12 mouse cellular contexts compared by ENCODE assay signal in the genomic region with DNA sequence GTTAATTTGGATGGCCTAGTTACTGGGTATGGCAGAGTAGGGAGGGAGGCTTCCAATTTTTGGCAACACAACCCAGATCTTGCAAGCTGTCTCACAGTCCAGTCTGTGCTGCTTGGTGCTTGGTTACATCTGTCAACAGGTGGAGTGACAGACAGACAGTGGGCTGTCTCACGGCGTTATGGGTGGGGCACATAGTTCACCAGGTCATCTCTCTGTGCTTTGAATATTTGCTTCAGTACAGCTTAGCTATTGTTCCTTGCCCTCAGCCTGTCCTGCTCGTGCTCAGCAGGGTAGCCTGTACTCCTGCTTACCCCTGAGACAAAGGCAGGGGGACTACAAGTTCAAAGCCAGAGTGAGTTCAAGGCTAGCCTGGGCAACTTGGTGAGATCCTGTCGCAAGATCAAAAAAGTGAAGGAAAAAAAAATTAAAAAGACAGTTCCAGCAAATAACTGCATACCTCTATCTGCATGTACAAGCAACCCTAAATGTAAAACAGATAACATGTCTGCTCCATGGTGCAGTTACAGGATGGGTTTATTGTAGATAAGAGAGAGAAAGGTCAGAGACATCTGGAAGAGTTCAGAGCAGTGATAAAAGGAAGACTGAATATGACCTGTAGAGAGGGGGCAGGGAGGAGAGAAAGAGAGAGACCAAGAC. TPM values are rescaled to one million over a fixed set of nuclear protein-coding genes. Genes with fewer than 3 reads are reported as not detected.
DNase-seq lines count a peak whose midpoint lies in the region; ATAC-seq and TF ChIP-seq lines count a peak whose summit lies in the region.
"Had no signal": no experiment of that assay in that cellular context is flagged by ENCODE, and none has a peak within 500 bp of the region (broad histone marks: within the 10 kb centered on the region; RNA-seq: fewer than 3 reads in every experiment).

No protein-coding gene starts in this region.

- 20% methylated on average over 4 of the region's 4 CpGs for WGBS in heart, embryonic 12.5 days
- WGBS in heart, adult 2 months = 39% methylated on average over 4 of the region's 4 CpGs
- 49% methylated on average over 4 of the region's 4 CpGs for WGBS in midbrain, embryonic 10.5 days
- WGBS in midbrain, embryonic 14.5 days = 57% methylated on average over 4 of the region's 4 CpGs

- no peak for TF ChIP-seq CTCF in heart, adult 2 months (IDR thresholded peaks at IDR 0.05)

- no peaks in the 10 kb centered on the region for H3K36me3 ChIP-seq in heart, embryonic 12.5 days
- H3K36me3 ChIP-seq in heart, adult 2 months (ENCODE audit: control insufficient read depth, insufficient read depth, low read length) = no peaks in the 10 kb centered on the region
- H3K36me3 ChIP-seq in midbrain, embryonic 10.5 days = no peaks in the 10 kb centered on the region
- H3K36me3 ChIP-seq in midbrain, embryonic 14.5 days (ENCODE audit: control insufficient read depth, insufficient read depth, low read length) = no peaks in the 10 kb centered on the region
- no peaks in the 10 kb centered on the region for H3K36me3 ChIP-seq in myocyte (ENCODE audit: control insufficient read depth, insufficient read depth)

- no peak overlapping the region for H3K9ac ChIP-seq in heart, embryonic 12.5 days
- no peak overlapping the region for H3K9ac ChIP-seq in heart, adult 2 months (ENCODE audit: low read depth, low read length)
- no peak overlapping the region for H3K9ac ChIP-seq in midbrain, embryonic 14.5 days (replicated peaks; ENCODE audit: low read length)

- H3K4me3 ChIP-seq in heart, embryonic 12.5 days = no peak overlapping the region
- no peak overlapping the region for H3K4me3 ChIP-seq in heart, adult 2 months
- no peak overlapping the region for H3K4me3 ChIP-seq in midbrain, embryonic 10.5 days
- H3K4me3 ChIP-seq in midbrain, embryonic 14.5 days (replicated peaks; ENCODE audit: low read depth, low read length) = no peak overlapping the region
- no peak overlapping the region for H3K4me3 ChIP-seq in myocyte

- intact Hi-C loops in heart, adult 2 months (cut with DNase I) = no loop called here
- intact Hi-C loops in left cerebral cortex, postnatal 25 days (cut with DNase I) = no loop called here

- no peak for DNase-seq in heart, adult 2 months
- no peak for DNase-seq in midbrain, embryonic 10.5 days (ENCODE audit: low spot score)
- no peak for DNase-seq in midbrain, embryonic 14.5 days
- DNase-seq in left cerebral cortex, postnatal 25 days (ENCODE audit: low spot score in 2 of 2) = no peak
- no peak for DNase-seq in cerebellum, adult 8-10 months
- DNase-seq: B cell, adult 2 months; cerebellum, postnatal 14 days had no signal

- peak overlapping the region; percentile 51; the same call in 1 of the 2 replicates for H3K27ac ChIP-seq in heart, embryonic 12.5 days (ENCODE audit: poor library complexity, severe bottlenecking)
- no peak overlapping the region for H3K27ac ChIP-seq in heart, adult 2 months
- H3K27ac ChIP-seq in midbrain, embryonic 10.5 days (replicated peaks) = 0 out of 2 replicates have a peak overlapping the region, but pooled peaks have one; percentile 34
- H3K27ac ChIP-seq in midbrain, embryonic 14.5 days (replicated peaks; ENCODE audit: low read depth, low read length) = no peak overlapping the region

- H3K4me2 ChIP-seq in heart, embryonic 12.5 days = no peak overlapping the region
- H3K4me2 ChIP-seq in midbrain, embryonic 14.5 days (ENCODE audit: low read length) = no peak overlapping the region
- peak overlapping the region; percentile 4 for H3K4me2 ChIP-seq in myocyte (ENCODE audit: low read depth)
- H3K4me2 ChIP-seq: midbrain, embryonic 11.5 days had no signal

- no peaks in the 10 kb centered on the region for H3K9me3 ChIP-seq in heart, embryonic 12.5 days (replicated peaks)
- H3K9me3 ChIP-seq in midbrain, embryonic 10.5 days (replicated peaks) = no peaks in the 10 kb centered on the region
- H3K9me3 ChIP-seq in midbrain, embryonic 14.5 days (ENCODE audit: control insufficient read depth, low read length) = no peaks in the 10 kb centered on the region

- peak; percentile 70 for ATAC-seq in heart, embryonic 12.5 days (ENCODE audit: insufficient number of reproducible peaks, low FRiP score)
- no peak for ATAC-seq in midbrain, embryonic 14.5 days (ENCODE audit: low FRiP score, low TSS enrichment)
- ATAC-seq in erythroid progenitor cell, adult 5-6 weeks (replicated peaks; ENCODE audit: low FRiP score, poor library complexity, severe bottlenecking) = peak; percentile 79
- ATAC-seq: activated CD4-positive, CD25-positive, alpha-beta regulatory T cell, adult 4 months had no signal

- TF ChIP-seq POLR2A in heart, adult 2 months (IDR thresholded peaks at IDR 0.05; ENCODE audit: insufficient read depth, low read depth, low read length) = no peak
- no peak for TF ChIP-seq POLR2A in myocyte (IDR thresholded peaks at IDR 0.05; ENCODE audit: insufficient read length, low read depth)

- H3K79me2 ChIP-seq in heart, adult 2 months (replicated peaks; ENCODE audit: control insufficient read depth, insufficient read depth, low read length) = no peaks in the 10 kb centered on the region
- H3K79me2 ChIP-seq in myocyte (ENCODE audit: control insufficient read depth, insufficient read depth) = no peaks in the 10 kb centered on the region

- H3ac ChIP-seq in myocyte (ENCODE audit: control insufficient read depth, insufficient read length) = no peak overlapping the region

- TF ChIP-seq EP300 in heart, adult 2 months (IDR thresholded peaks at IDR 0.05; ENCODE audit: insufficient read depth, low read depth, low read length) = no peak

- H3K4me1 ChIP-seq in heart, embryonic 12.5 days (replicated peaks) = peaks cover 25% of the 10 kb centered on the region
- peaks cover 3% of the 10 kb centered on the region; the same call in 1 of the 2 replicates for H3K4me1 ChIP-seq in heart, adult 2 months (ENCODE audit: control insufficient read depth, insufficient read depth, low read length)
- H3K4me1 ChIP-seq in midbrain, embryonic 10.5 days = peaks cover 14% of the 10 kb centered on the region
- no peaks in the 10 kb centered on the region for H3K4me1 ChIP-seq in midbrain, embryonic 14.5 days (ENCODE audit: control insufficient read depth, insufficient read depth, low read length)

- H3K27me3 ChIP-seq in heart, embryonic 12.5 days (replicated peaks) = no peaks in the 10 kb centered on the region
- H3K27me3 ChIP-seq in heart, adult 2 months (ENCODE audit: control insufficient read depth, insufficient read depth, low read length) = no peaks in the 10 kb centered on the region
- peaks cover 7% of the 10 kb centered on the region; the same call in 1 of the 2 replicates for H3K27me3 ChIP-seq in midbrain, embryonic 10.5 days (ENCODE audit: low read depth, poor library complexity, severe bottlenecking)
- no peaks in the 10 kb centered on the region for H3K27me3 ChIP-seq in midbrain, embryonic 14.5 days (ENCODE audit: control insufficient read depth, insufficient read depth, low read length)
- no peaks in the 10 kb centered on the region for H3K27me3 ChIP-seq in myocyte (ENCODE audit: control insufficient read depth, insufficient read depth, insufficient read length)

RNA-seq across cellular contexts. Expression of gene Agmat, which starts 5.1 kb away (rescaled TPM):
- polyA plus RNA-seq in heart, embryonic 12.5 days (2016; fragmentation: Nextera tagmentation; extraction: Ambion mirVana) = 0.92 and 1.3 TPM in 2 replicates
- total RNA-seq in heart, adult 2 months (2021) = under 1 TPM; 0.23 to 0.32 TPM
- 0.57 and 1.1 TPM in 2 replicates for polyA plus RNA-seq in heart, adult 2 months (2012; rRNA removed)
- not detected in 2 replicates for polyA plus RNA-seq in midbrain, embryonic 10.5 days (2016; fragmentation: Nextera tagmentation; extraction: Ambion mirVana)
- not detected in 2 replicates for polyA plus RNA-seq in midbrain, embryonic 14.5 days (2014; fragmentation: Nextera tagmentation; extraction: Ambion mirVana)
- total RNA-seq in erythroid progenitor cell, adult 5-6 weeks (2015; ENCODE audit: low replicate concordance) = 1.3 TPM in 1 of 2 replicates, not detected in the other
- total RNA-seq in erythroid progenitor cell, adult 5-6 weeks (2017; ENCODE audit: low replicate concordance) = not detected in 2 replicates
- 0.72 TPM for polyA plus RNA-seq in myocyte (2012; fragmentation: generic; extraction: Trizol)
- under 1 TPM; 0.60 to 0.94 TPM for total RNA-seq in left cerebral cortex, postnatal 25 days (2021)
- polyA plus RNA-seq: activated CD4-positive, CD25-positive, alpha-beta regulatory T cell, adult 4 months; midbrain, embryonic 11.5 days had no signal

RNA-seq across cellular contexts. Expression of gene Ddi2, which starts 28.3 kb away (rescaled TPM):
- 24.8 and 24.9 TPM in 2 replicates for polyA plus RNA-seq in heart, embryonic 12.5 days (2016; fragmentation: Nextera tagmentation; extraction: Ambion mirVana)
- 10 to 100 TPM; 28.6 to 29.4 TPM for total RNA-seq in heart, adult 2 months (2021)
- polyA plus RNA-seq in heart, adult 2 months (2012; rRNA removed) = 8.7 and 14.2 TPM in 2 replicates
- 23.7 and 24.2 TPM in 2 replicates for polyA plus RNA-seq in midbrain, embryonic 10.5 days (2016; fragmentation: Nextera tagmentation; extraction: Ambion mirVana)
- 9.6 and 12.9 TPM in 2 replicates for polyA plus RNA-seq in midbrain, embryonic 14.5 days (2014; fragmentation: Nextera tagmentation; extraction: Ambion mirVana)
- 22.7 and 29.8 TPM in 2 replicates for total RNA-seq in erythroid progenitor cell, adult 5-6 weeks (2015; ENCODE audit: low replicate concordance)
- total RNA-seq in erythroid progenitor cell, adult 5-6 weeks (2017; ENCODE audit: low replicate concordance) = 35.1 and 37.0 TPM in 2 replicates
- polyA plus RNA-seq in myocyte (2012; fragmentation: generic; extraction: Trizol) = 10.6 TPM
- 10 to 100 TPM; 39.8 to 41.1 TPM for total RNA-seq in left cerebral cortex, postnatal 25 days (2021)

RNA-seq across cellular contexts. Expression of gene Dnajc16, which starts 39.2 kb away (rescaled TPM):
- 5.0 and 6.1 TPM in 2 replicates for polyA plus RNA-seq in heart, embryonic 12.5 days (2016; fragmentation: Nextera tagmentation; extraction: Ambion mirVana)
- 10 to 100 TPM; 20.4 to 24.9 TPM for total RNA-seq in heart, adult 2 months (2021)
- polyA plus RNA-seq in heart, adult 2 months (2012; rRNA removed) = 12.5 and 20.9 TPM in 2 replicates
- polyA plus RNA-seq in midbrain, embryonic 10.5 days (2016; fragmentation: Nextera tagmentation; extraction: Ambion mirVana) = 4.4 and 5.3 TPM in 2 replicates
- polyA plus RNA-seq in midbrain, embryonic 14.5 days (2014; fragmentation: Nextera tagmentation; extraction: Ambion mirVana) = 6.0 and 6.7 TPM in 2 replicates
- total RNA-seq in erythroid progenitor cell, adult 5-6 weeks (2015; ENCODE audit: low replicate concordance) = 16.2 and 25.2 TPM in 2 replicates
- total RNA-seq in erythroid progenitor cell, adult 5-6 weeks (2017; ENCODE audit: low replicate concordance) = 11.3 and 15.1 TPM in 2 replicates
- polyA plus RNA-seq in myocyte (2012; fragmentation: generic; extraction: Trizol) = 9.5 TPM
- 10 to 100 TPM; 38.0 to 40.3 TPM for total RNA-seq in left cerebral cortex, postnatal 25 days (2021)

RNA-seq across cellular contexts. Expression of gene Casp9, which starts 41.9 kb away (rescaled TPM):
- 21.1 and 21.6 TPM in 2 replicates for polyA plus RNA-seq in heart, embryonic 12.5 days (2016; fragmentation: Nextera tagmentation; extraction: Ambion mirVana)
- 1 to 10 TPM; 7.5 to 8.1 TPM for total RNA-seq in heart, adult 2 months (2021)
- polyA plus RNA-seq in heart, adult 2 months (2012; rRNA removed) = 10.0 and 15.5 TPM in 2 replicates
- 24.4 and 28.8 TPM in 2 replicates for polyA plus RNA-seq in midbrain, embryonic 10.5 days (2016; fragmentation: Nextera tagmentation; extraction: Ambion mirVana)
- 18.4 and 18.5 TPM in 2 replicates for polyA plus RNA-seq in midbrain, embryonic 14.5 days (2014; fragmentation: Nextera tagmentation; extraction: Ambion mirVana)
- 19.8 and 22.2 TPM in 2 replicates for total RNA-seq in erythroid progenitor cell, adult 5-6 weeks (2015; ENCODE audit: low replicate concordance)
- total RNA-seq in erythroid progenitor cell, adult 5-6 weeks (2017; ENCODE audit: low replicate concordance) = 10.4 and 19.3 TPM in 2 replicates
- 15.2 TPM for polyA plus RNA-seq in myocyte (2012; fragmentation: generic; extraction: Trizol)
- total RNA-seq in left cerebral cortex, postnatal 25 days (2021) = 10 to 100 TPM; 18.0 to 22.1 TPM

Comparison
In these comparisons a context has a peak if more than half of its experiments do, and no peak if none do; other contexts are left out.
1. H3K27ac ChIP-seq: peak in heart, embryonic 12.5 days (single experiment) and midbrain, embryonic 10.5 days (single experiment); none in heart, adult 2 months (single experiment) and midbrain, embryonic 14.5 days (single experiment).